Mouse (Mus musculus) thymus, adult 2 months (tissue): ENCODE measurements around the gene Olfr692.

Source experiments
- CTCF ChIP-seq: fragments of 200-500 bp; IDR thresholded peaks from 2 replicates; pipeline ENCODE4 v1.5.1; 2012; ENCODE audit warnings: mild to moderate bottlenecking, control low read depth, low read length, moderate library complexity, borderline replicate concordance; ENCODE audit not compliant: control insufficient read depth, poor library complexity, insufficient read depth; ENCODE audit errors: extremely low read depth
- POLR2A ChIP-seq: fragments of 200-500 bp; IDR thresholded peaks from 2 replicates; pipeline ENCODE4 v1.6.1; 2012; ENCODE audit warnings: mild to moderate bottlenecking, low read length, control low read depth, moderate library complexity; ENCODE audit not compliant: control insufficient read depth, poor library complexity, insufficient read depth; ENCODE audit errors: extremely low read depth

- TF ChIP-seq POLR2A (no peak), CTCF (no peak)
Measured at GRCm38 (mm10) chr7:105418106-105418505, 50.1 kb downstream of the Olfr692 start.
